Mouse (Mus musculus) hindbrain, embryonic 14.5 days (tissue): ENCODE data around the gene Gm29564. TPM values are rescaled to one million over a fixed set of nuclear protein-coding genes. Genes with fewer than 3 reads are reported as not detected.
"Not testable (repeated sequence)": the region's sequence is repeated elsewhere in the genome, so short reads cannot be mapped to it uniquely, and the experiment has no call there.

ENCODE experiments used
- ATAC-seq: fragments of 200-750 bp; cut with Nextera tagmentation; 2 replicates; pipeline ENCODE4 v1.8.0; 2017; ENCODE audit warnings: moderate number of reproducible peaks, mild to moderate bottlenecking, moderate TSS enrichment, moderate library complexity; ENCODE audit not compliant: low FRiP score
- DNase-seq: peaks from one replicate; pipeline ENCODE4 v3.0.0-alpha.2; 2015; ENCODE audit warnings: low spot score
- H3K27ac ChIP-seq: fragments of 300-500 bp; sonication (generic); 2 replicates; pipeline ENCODE4 v1.5.1; 2014; ENCODE audit warnings: mild to moderate bottlenecking, moderate library complexity
- H3K27me3 ChIP-seq: fragments of 300-500 bp; sonication (generic); 2 replicates; pipeline ENCODE4 v1.6.1; 2014; ENCODE audit warnings: mild to moderate bottlenecking, low read length, mixed read lengths; ENCODE audit not compliant: control insufficient read depth, insufficient read depth
- H3K36me3 ChIP-seq: fragments of 300-500 bp; sonication (generic); replicated peaks from 2 replicates; pipeline ENCODE4 v1.6.1; 2014; ENCODE audit not compliant: control insufficient read depth, insufficient read depth
- H3K4me1 ChIP-seq: fragments of 300-500 bp; sonication (generic); replicated peaks from 2 replicates; pipeline ENCODE4 v1.6.1; 2014; ENCODE audit warnings: antibody characterized with exemption, low read length, mixed read lengths; ENCODE audit not compliant: control insufficient read depth, insufficient read depth
- H3K4me2 ChIP-seq: fragments of 300-500 bp; sonication (generic); replicated peaks from 2 replicates; pipeline ENCODE4 v1.6.1; 2014; ENCODE audit warnings: mild to moderate bottlenecking, moderate library complexity
- H3K4me3 ChIP-seq: fragments of 300-500 bp; sonication (generic); replicated peaks from 2 replicates; pipeline ENCODE4 v1.5.1; 2014; ENCODE audit warnings: mild to moderate bottlenecking, low read length
- H3K9ac ChIP-seq: fragments of 300-500 bp; sonication (generic); 2 replicates; pipeline ENCODE4 v1.6.1; 2014
- H3K9me3 ChIP-seq: fragments of 300-500 bp; sonication (generic); 2 replicates; pipeline ENCODE4 v1.6.1; 2016; ENCODE audit warnings: low read length; ENCODE audit not compliant: control insufficient read depth
- WGBS: fragments of 180-500 bp; shearing (Covaris S2); extraction: QIAGEN DNeasy Blood & Tissue Kit; methylation state at CpG from one replicate; pipeline ENCODE4 v1.1.7; 2014; 5-methylcytosine and 5-hydroxymethylcytosine counted together
- polyA plus RNA-seq: library from polyadenylated mRNA; unstranded; fragments of >200 nt; fragmentation: Nextera tagmentation; extraction: Ambion mirVana; gene quantifications from 2 replicates; pipeline ENCODE4 v1.2.1, GENCODE M21; 2014

The Gm29564 gene
- polyA plus RNA-seq: not detected in 2 replicates

GRCm38 (mm10) chrY:78212693-78213092 is at the start of gene Gm29564:
TSS of gene Gm29564 (plus strand) at chrY:78212993.
- ATAC-seq, H3K27ac ChIP-seq, H3K9ac ChIP-seq, H3K36me3 ChIP-seq, DNase-seq, H3K4me3 ChIP-seq, H3K4me2 ChIP-seq, H3K9me3 ChIP-seq, H3K4me1 ChIP-seq, H3K27me3 ChIP-seq: not testable (repeated sequence)
- no CpG with 5 or more reads among the region's 6 CpGs for WGBS

Other genes with a start within 250 kb of the Gm29564 start
- not detected in 2 replicates for gene Gm20867, start 249.8 kb upstream of the Gm29564 start, polyA plus RNA-seq